Mouse (Mus musculus) CH12.LX (cell line): ENCODE measurements around the gene Cldn7. TPM values are rescaled to one million over a fixed set of nuclear protein-coding genes. Genes with fewer than 3 reads are reported as not detected.

Experiments used
- DNase-seq: peaks from one replicate; pipeline ENCODE4 v3.0.0-alpha.2; 2013; ENCODE audit errors: extremely low read depth
- H3K27ac ChIP-seq: 2 replicates; pipeline ENCODE4 v1.5.1; 2012; ENCODE audit warnings: low read depth, mild to moderate bottlenecking, control low read depth, moderate library complexity; ENCODE audit not compliant: insufficient read depth
- H3K27me3 ChIP-seq: replicated peaks from 2 replicates; pipeline ENCODE3; 2012; ENCODE audit warnings: inconsistent platforms
- H3K36me3 ChIP-seq, 2 experiments: replicated peaks in 1 of 2; 2 replicates each; pipeline versions ENCODE3 to v1.6.1; 2012; ENCODE audit warnings: inconsistent platforms in 1 of 2, low read length in 1 of 2, mild to moderate bottlenecking in 1 of 2, mixed read lengths in 1 of 2, moderate library complexity in 1 of 2; ENCODE audit not compliant: control insufficient read depth in 1 of 2, insufficient read depth in 1 of 2
- H3K4me1 ChIP-seq, 2 experiments: 2 replicates each; pipeline ENCODE4 v1.6.1; 2012; ENCODE audit warnings: inconsistent platforms in 1 of 2, moderate library complexity in 1 of 2; ENCODE audit not compliant: insufficient read depth in 2 of 2, control insufficient read depth in 1 of 2
- H3K4me2 ChIP-seq: 2 replicates; pipeline ENCODE4 v1.6.1; 2012; ENCODE audit warnings: low read depth, mild to moderate bottlenecking, control low read depth; ENCODE audit not compliant: poor library complexity, insufficient read depth, severe bottlenecking
- H3K4me3 ChIP-seq, 3 experiments: fragments of 150-350 bp in 1 of 3; sonication (generic) in 1 of 3; replicated peaks in 1 of 3; 2 replicates each; pipeline versions ENCODE3 to v1.5.1; 2011 to 2012; ENCODE audit warnings: low read depth in 2 of 3, low read length in 2 of 3, mild to moderate bottlenecking in 2 of 3, moderate library complexity in 2 of 3, control low read depth in 1 of 3, improper control_type of control experiment in 1 of 3, inconsistent platforms in 1 of 3, mixed read lengths in 1 of 3; ENCODE audit not compliant: poor library complexity in 1 of 3
- H3K79me2 ChIP-seq: replicated peaks from 2 replicates; pipeline ENCODE4 v1.6.1; 2012; ENCODE audit warnings: mild to moderate bottlenecking, moderate library complexity; ENCODE audit not compliant: control insufficient read depth, poor library complexity, insufficient read depth, severe bottlenecking; ENCODE audit errors: extremely low read depth
- H3K9ac ChIP-seq: 2 replicates; pipeline ENCODE4 v1.6.1; 2012; ENCODE audit warnings: low read depth, mild to moderate bottlenecking, control low read depth, moderate library complexity; ENCODE audit not compliant: insufficient read depth
- H3K9me3 ChIP-seq: replicated peaks from 2 replicates; pipeline ENCODE3; 2012; ENCODE audit warnings: low read length, inconsistent platforms, mixed read lengths
- CHD1 ChIP-seq: IDR thresholded peaks from 2 replicates; pipeline ENCODE4 v1.6.1; 2012; ENCODE audit warnings: low read depth, low read length, improper control_type of control experiment, inconsistent platforms
- CTCF ChIP-seq, 2 experiments: IDR thresholded peaks in 1 of 2; conservative IDR thresholded peaks in 1 of 2; 2 replicates each; pipeline ENCODE4 v1.5.1; 2011 to 2012; ENCODE audit warnings: low read depth in 2 of 2, low read length in 2 of 2, improper control_type of control experiment in 1 of 2, inconsistent platforms in 1 of 2, mild to moderate bottlenecking in 1 of 2, moderate library complexity in 1 of 2
- ELF1 ChIP-seq: IDR thresholded peaks from 2 replicates; pipeline ENCODE4 v1.6.1; 2014; ENCODE audit warnings: low read depth, mild to moderate bottlenecking, inconsistent platforms, low read length, improper control_type of control experiment
- HCFC1 ChIP-seq: IDR thresholded peaks from 2 replicates; pipeline ENCODE4 v1.6.1; 2012; ENCODE audit warnings: low read depth, mild to moderate bottlenecking, inconsistent platforms, low read length, improper control_type of control experiment
- JUND ChIP-seq: conservative IDR thresholded peaks from 2 replicates; pipeline ENCODE4 v1.6.1; 2011; ENCODE audit warnings: low read depth, low read length, improper control_type of control experiment
- KAT2A ChIP-seq: IDR thresholded peaks from 2 replicates; pipeline ENCODE4 v1.6.1; 2012; ENCODE audit warnings: low read length, improper control_type of control experiment, inconsistent platforms; ENCODE audit not compliant: insufficient replicate concordance
- MAFK ChIP-seq: IDR thresholded peaks from 2 replicates; pipeline ENCODE4 v1.6.1; 2011; ENCODE audit warnings: low read length, improper control_type of control experiment; ENCODE audit not compliant: insufficient replicate concordance
- MAX ChIP-seq: IDR thresholded peaks from 2 replicates; pipeline ENCODE4 v1.6.1; 2011; ENCODE audit warnings: low read length, improper control_type of control experiment
- MEF2A ChIP-seq: IDR thresholded peaks from 2 replicates; pipeline ENCODE4 v1.6.1; 2014; ENCODE audit warnings: low read depth, mild to moderate bottlenecking, inconsistent platforms, low read length, improper control_type of control experiment, borderline replicate concordance
- MXI1 ChIP-seq: IDR thresholded peaks from 2 replicates; pipeline ENCODE4 v1.6.1; 2011; ENCODE audit warnings: mild to moderate bottlenecking, low read depth, low read length, improper control_type of control experiment
- NELFE ChIP-seq: IDR thresholded peaks from 2 replicates; pipeline ENCODE4 v1.6.1; 2011; ENCODE audit warnings: low read depth, low read length, improper control_type of control experiment
- POLR2A ChIP-seq: IDR thresholded peaks from 2 replicates; pipeline ENCODE4 v1.6.1; 2011; ENCODE audit warnings: low read depth, mild to moderate bottlenecking, improper control_type of control experiment, low read length
- POLR2AphosphoS2 ChIP-seq: IDR thresholded peaks from 2 replicates; pipeline ENCODE4 v1.6.1; 2011; ENCODE audit warnings: low read depth, low read length, improper control_type of control experiment
- RAD21 ChIP-seq: IDR thresholded peaks from 2 replicates; pipeline ENCODE4 v1.6.1; 2011; ENCODE audit warnings: low read depth, mild to moderate bottlenecking, low read length, improper control_type of control experiment, moderate library complexity
- UBTF ChIP-seq: IDR thresholded peaks from 2 replicates; pipeline ENCODE4 v1.6.1; 2012; ENCODE audit warnings: low read depth, mild to moderate bottlenecking, inconsistent platforms, low read length, improper control_type of control experiment, moderate library complexity
- USF2 ChIP-seq: conservative IDR thresholded peaks from 2 replicates; pipeline ENCODE4 v1.6.1; 2011; ENCODE audit warnings: low read depth, low read length, improper control_type of control experiment
- ZC3H11A ChIP-seq: IDR thresholded peaks from 2 replicates; pipeline ENCODE4 v1.6.1; 2012; ENCODE audit warnings: low read depth, mild to moderate bottlenecking, inconsistent platforms, low read length, improper control_type of control experiment
- ZKSCAN1 ChIP-seq: IDR thresholded peaks from 2 replicates; pipeline ENCODE4 v1.6.1; 2012; ENCODE audit warnings: low read depth, inconsistent platforms, low read length, improper control_type of control experiment, borderline replicate concordance
- ZMIZ1 ChIP-seq: IDR thresholded peaks from 2 replicates; pipeline ENCODE4 v1.6.1; 2012; ENCODE audit warnings: low read depth, mild to moderate bottlenecking, inconsistent platforms, low read length, improper control_type of control experiment
- ZNF384 ChIP-seq: IDR thresholded peaks from 2 replicates; pipeline ENCODE4 v1.6.1; 2012; ENCODE audit warnings: low read depth, low read length, improper control_type of control experiment, inconsistent platforms
- dilution Hi-C: fragments of 300-500 bp; cut with MboI; formaldehyde crosslinking; loops from 2 replicates; pipeline ENCODE4 v1.14.3; 2020; ENCODE audit warnings: low sequenced_read_pairs; ENCODE audit not compliant: extremely low pct_unique_long_range_greater_than_20kb, extremely low pct_ligation_motif_present
- in situ Hi-C: fragments of 300-500 bp; cut with MboI; formaldehyde crosslinking; loops from 3 replicates; pipeline ENCODE4 v1.14.3; 2019; ENCODE audit warnings: low sequenced_read_pairs, low pct_ligation_motif_present, low pct_unique_long_range_greater_than_20kb, mixed read lengths
- polyA plus RNA-seq: library from polyadenylated mRNA; unstranded; fragments of >175 nt; gene quantifications from 2 replicates; pipeline ENCODE4 v1.2.1, GENCODE M21; 2012; ENCODE audit warnings: low read depth; ENCODE audit not compliant: insufficient read length
- total RNA-seq, 2 experiments: library from RNA; depleted of rRNA; stranded (reverse); fragments of 300-350 nt in 1 of 2; fragments of >200 nt in 1 of 2; gene quantifications; 2 replicates each; pipeline ENCODE4 v1.2.3; 2012 to 2014

Cldn7 gene
- total and polyA plus RNA-seq, 3 experiments: not detected

GRCm38 (mm10) chr11:69992932-69993331 lies 28.4 kb downstream of the Cldn7 start:
- no peak for TF ChIP-seq KAT2A
- TF ChIP-seq CTCF (conservative IDR thresholded peaks at IDR 0.05 in 1 of 2, IDR thresholded peaks at IDR 0.05 in 1 of 2; ENCODE audit: low read depth in 2 of 2, low read length in 2 of 2): no peak
- TF ChIP-seq HCFC1: no peak
- TF ChIP-seq ZKSCAN1: no peak
- no peak for TF ChIP-seq UBTF
- no peak for TF ChIP-seq MAFK
- TF ChIP-seq ZNF384: no peak
- no peak for TF ChIP-seq JUND
- TF ChIP-seq ZC3H11A: no peak
- TF ChIP-seq RAD21: no peak
- no peak for TF ChIP-seq MEF2A
- no peak for TF ChIP-seq ELF1
- TF ChIP-seq POLR2A: no peak
- TF ChIP-seq NELFE: no peak
- Histone ChIP-seq H3K4me1 (peaks cover 8 to 34% of the 10 kb centered on the region in 2 experiments; a peak in 3 of 4 replicates), H3K9ac (no peak overlapping the region), H3K36me3 (peaks cover 41 to 50% of the 10 kb centered on the region in 2 experiments), H3K79me2 (peaks cover 43% of the 10 kb centered on the region), H3K9me3 (no peaks in the 10 kb centered on the region), H3K4me3 (no peak overlapping the region), H3K4me2 (peak overlapping the region; percentile 96; the same call in 1 of the 2 replicates), H3K27me3 (no peaks in the 10 kb centered on the region), H3K27ac (no peak overlapping the region)
- in situ Hi-C loops (no loop called here), dilution Hi-C loops (no loop called here)
- DNase-seq: no peak

- Histone ChIP-seq H3K4me2 (peak overlapping the region; percentile 71), H3K27ac (no peak overlapping the region), H3K27me3 (no peaks in the 10 kb centered on the region), H3K79me2 (peaks cover 50% of the 10 kb centered on the region), H3K4me3 (peak overlapping the region in 2 of 3 experiments; percentile 91 to 99), H3K9me3 (no peaks in the 10 kb centered on the region), H3K9ac (peak overlapping the region; percentile 18; the same call in 1 of the 2 replicates), H3K36me3 (peaks cover 43 to 50% of the 10 kb centered on the region in 2 experiments), H3K4me1 (peaks cover 11 to 50% of the 10 kb centered on the region in 2 experiments; a peak in 3 of 4 replicates)
- in situ Hi-C loops (no loop called here), dilution Hi-C loops (no loop called here)
- TF ChIP-seq MAX (no peak), MXI1 (no peak), MEF2A (no peak), POLR2AphosphoS2 (no peak), RAD21 (no peak), ZMIZ1 (no peak), ZC3H11A (no peak), NELFE (no peak), JUND (no peak), ZKSCAN1 (no peak), USF2 (no peak), UBTF (no peak), CHD1 (no peak), ZNF384 (no peak)
- no peak for DNase-seq
These were observed 30.0 kb downstream of the Cldn7 start for GRCm38 (mm10) chr11:69994401-69995090.
